Mouse (Mus musculus) adrenal gland, adult (tissue): ENCODE results near the gene Pim2.
"Not testable (repeated sequence)": the region's sequence is repeated elsewhere in the genome, so short reads cannot be mapped to it uniquely, and the experiment has no call there.

Source experiments
- DNase-seq, 2 experiments: peaks; one replicate each; pipeline ENCODE4 v3.0.0; 2022 to 2023; ENCODE audit warnings: low spot score in 1 of 2; ENCODE audit not compliant: inconsistent age in 2 of 2

The Pim2 gene

GRCm38 (mm10) chrX:7904441-7904840, 26.4 kb downstream of the Pim2 start:
- DNase-seq = peak; percentile 48 to 82

- DNase-seq = no peak
Observed at GRCm38 (mm10) chrX:7907735-7908134, 29.7 kb downstream of the Pim2 start, which contains the start of gene Gm10491. Gm10491 (minus strand) TSS chrX:7907835.

DNA sequence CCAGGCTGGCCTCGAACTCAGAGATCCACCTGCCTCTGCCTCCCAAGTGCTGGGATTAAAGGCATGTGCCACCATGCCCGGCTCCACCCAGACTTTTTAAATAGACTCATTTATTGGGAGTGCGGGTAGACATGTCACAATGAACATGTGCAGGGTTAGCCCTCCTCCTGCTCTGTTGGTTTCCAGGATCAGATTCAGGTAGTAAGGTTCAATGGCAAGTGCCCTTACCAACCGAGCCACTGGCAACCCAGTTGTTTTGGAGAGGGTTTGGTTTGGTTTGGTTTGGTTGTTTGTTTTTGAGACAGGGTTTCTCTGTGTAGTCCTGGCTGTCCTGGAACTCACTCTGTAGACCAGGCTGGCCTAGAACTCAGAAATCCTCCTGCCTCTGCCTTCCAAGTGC, 31.2 kb downstream of the Pim2 start, which contains the start of gene Gm10490:
TSS of gene Gm10490 (plus strand) at position 301 of the 400 bp plus-strand sequence.
- DNase-seq = not testable (repeated sequence)

DNA sequence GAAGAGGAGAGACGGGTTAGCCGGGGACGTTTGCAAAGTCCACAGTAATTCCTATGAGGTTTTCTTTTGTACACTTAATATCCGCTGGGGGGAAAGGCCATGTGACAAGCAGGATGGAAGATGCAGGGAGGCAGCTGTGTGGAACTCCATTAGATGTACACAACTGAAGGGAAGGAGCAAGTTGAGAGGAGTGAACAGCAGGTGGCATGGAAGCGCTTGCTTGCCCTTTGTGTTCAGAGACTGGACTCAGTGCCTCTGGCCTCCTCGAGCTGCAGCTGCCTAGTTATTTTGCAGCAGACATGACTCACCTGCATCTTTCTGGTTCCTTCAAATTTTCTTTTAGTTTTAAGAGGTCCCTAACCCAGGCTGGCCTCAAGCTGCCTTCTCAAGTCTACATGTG, 32.4 kb downstream of the Pim2 start:
- no peak for DNase-seq

DNA sequence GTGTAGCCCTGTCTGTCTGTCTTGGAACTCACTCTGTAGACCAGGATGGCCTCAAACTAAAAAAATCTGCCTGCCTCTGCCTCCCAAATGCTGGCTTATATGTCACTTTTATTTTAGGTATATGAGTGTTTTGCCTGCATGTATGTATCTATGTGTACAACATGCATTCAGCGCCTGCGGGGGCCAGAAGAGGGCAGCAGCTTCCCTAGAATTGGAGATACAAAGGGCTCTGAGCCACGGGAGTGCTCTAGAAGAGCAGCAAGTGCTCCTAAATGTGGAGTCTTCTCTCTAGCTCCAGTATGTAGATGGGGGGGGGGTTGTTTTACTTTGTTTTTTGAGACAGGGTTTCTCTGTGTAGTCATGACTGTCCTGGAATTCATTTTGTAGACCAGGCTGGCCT, 37.6 kb downstream of the Pim2 start:
- DNase-seq = peak; percentile 31 to 81

DNA sequence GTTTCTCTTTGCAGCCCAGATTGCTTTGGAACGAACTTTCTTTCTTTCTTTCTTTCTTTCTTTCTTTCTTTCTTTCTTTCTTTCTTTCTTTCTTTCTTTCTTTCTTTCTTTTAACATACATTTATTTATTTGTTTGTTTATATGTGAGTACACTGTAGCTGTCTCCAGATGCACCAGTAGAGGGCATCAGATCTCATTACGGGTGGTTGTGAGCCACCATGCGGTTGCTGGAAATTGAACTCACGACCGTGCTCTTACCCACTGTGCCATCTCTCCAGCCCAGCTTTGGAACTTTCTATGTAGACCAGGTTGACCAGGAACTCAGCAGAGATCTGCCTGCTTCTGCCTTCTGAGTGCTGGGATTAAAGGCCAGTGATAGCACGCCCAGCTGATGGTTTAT, 39.9 kb downstream of the Pim2 start:
- not testable (repeated sequence) for DNase-seq

DNA sequence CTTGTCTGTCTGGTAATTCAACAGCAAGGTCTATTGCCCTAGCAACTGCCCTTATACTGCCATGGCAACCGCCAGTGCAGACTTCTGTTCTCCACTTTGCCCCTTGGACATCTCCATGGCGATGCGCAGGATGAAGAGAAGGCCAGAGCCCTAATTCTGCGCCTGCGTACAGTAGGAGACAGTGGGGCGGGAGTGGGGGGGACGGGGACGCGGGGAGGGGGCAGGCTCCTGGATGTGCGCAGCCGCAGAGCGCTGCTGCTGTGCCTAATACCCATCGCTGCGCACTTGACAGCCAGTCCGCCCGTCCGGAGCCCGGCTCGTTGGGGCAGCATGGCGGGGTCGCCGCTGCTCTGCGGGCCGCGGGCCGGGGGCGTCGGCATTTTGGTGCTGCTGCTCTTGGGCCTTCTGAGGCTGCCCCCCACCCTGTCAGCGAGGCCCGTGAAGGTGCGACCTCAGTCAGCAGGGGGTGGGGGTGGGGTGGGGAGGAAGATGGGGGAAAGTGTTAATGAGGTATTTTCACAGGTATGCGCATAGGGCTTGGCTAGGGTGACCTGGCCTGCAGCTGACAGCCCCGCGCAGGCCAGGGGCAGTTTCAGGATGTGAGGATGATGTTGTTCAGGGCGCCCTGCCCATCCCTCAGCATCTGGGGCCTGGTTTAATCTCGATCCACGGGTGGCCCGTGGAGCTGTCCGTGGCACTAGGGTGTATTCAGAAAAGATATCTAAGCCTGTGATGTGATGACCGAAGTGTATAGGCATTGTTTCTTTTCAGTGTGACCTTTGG, 41.7 kb downstream of the Pim2 start, which contains the start of gene Pcsk1n:
TSS of gene Pcsk1n (plus strand) at position 222 of the 783 bp plus-strand sequence.
- peak in 1 of 2 experiments; percentile 44 for DNase-seq

DNA sequence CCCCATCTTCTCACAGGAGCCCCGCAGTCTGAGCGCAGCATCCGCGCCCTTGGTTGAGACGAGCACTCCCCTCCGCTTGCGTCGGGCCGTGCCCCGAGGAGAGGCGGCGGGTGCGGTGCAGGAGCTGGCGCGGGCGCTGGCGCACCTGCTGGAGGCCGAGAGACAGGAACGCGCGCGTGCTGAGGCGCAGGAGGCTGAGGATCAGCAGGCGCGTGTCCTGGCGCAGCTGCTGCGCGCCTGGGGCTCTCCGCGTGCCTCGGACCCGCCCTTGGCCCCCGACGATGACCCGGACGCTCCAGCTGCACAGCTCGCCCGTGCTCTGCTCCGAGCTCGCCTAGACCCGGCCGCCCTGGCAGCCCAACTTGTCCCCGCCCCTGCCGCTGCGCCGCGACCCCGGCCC, 44.0 kb downstream of the Pim2 start:
- no peak for DNase-seq

DNA sequence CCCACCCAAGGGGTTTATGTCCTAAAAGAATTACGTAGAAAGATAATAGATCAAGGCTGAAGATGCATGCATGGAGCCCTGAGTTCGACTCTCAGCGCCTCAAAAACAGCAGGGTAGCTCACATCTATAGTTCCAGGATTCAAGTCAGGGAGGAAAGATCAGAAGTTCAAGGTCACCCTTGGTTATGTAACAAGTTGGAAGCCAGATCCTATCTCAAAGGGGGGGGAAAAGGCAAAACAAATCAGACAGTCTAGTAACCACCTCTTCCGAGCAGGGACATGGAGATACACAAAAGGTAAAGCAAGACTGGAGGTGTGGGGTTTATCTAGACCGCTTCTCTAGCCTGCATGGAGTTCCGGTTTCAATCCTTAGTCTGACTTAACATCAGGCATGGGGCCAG, 48.2 kb downstream of the Pim2 start:
- no peak for DNase-seq

GRCm38 (mm10) chrX:7927116-7927515, 49.1 kb downstream of the Pim2 start:
- no peak for DNase-seq

DNA sequence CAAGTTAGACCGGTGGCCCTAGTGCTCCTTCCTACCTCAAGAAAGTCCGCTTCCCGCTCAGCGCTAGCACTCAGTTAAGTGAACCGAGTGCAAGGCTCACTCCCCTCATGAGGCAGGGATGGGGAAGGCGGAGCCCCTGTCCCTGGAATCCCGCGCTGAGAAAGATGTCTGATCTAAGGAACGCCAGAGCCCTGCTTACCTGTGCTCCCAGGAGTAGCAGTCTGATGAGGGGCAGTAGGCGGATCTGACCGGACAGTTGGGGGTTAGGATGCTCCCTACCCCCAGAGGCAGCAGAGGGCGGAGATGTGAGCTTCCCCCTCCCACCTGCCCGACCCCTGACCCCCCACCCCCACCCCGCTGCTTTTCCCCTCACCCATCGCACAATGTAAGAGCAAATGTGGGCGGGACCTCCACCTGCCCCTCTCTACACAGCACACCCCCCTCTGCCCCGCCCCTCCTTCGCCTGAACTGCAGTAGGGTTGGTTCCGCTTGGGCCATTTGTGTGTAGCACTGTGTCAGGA, 50.3 kb downstream of the Pim2 start, which contains the start of gene Eras:
TSS of gene Eras (minus strand) at position 338 of the 521 bp plus-strand sequence.
- no peak for DNase-seq
